Mouse (Mus musculus): ENCODE results near the gene Fry. TPM values are rescaled to one million over a fixed set of nuclear protein-coding genes. Genes with fewer than 3 reads are reported as not detected.

Fry gene
- polyA plus RNA-seq, 1 experiment from 2014 or later: 11.1 TPM

GRCm38 (mm10) chr5:150441690-150442089 is 323.2 kb downstream of the Fry start:
- H3K36me3 ChIP-seq: 0 out of 2 replicates have a peak, but pooled peaks cover 2% of the 10 kb centered on the region
- 35% methylated on average over 7 of the region's 7 CpGs for WGBS
- H3K4me3 ChIP-seq: no peak overlapping the region
- H3K27ac ChIP-seq: no peak overlapping the region
- no peak overlapping the region for H3K9ac ChIP-seq
- H3K27me3 ChIP-seq: 0 out of 2 replicates have a peak, but pooled peaks cover 4% of the 10 kb centered on the region
- no peaks in the 10 kb centered on the region for H3K9me3 ChIP-seq
- no peak for ATAC-seq (ENCODE audit: insufficient number of reproducible peaks, insufficient read depth, low FRiP score, low TSS enrichment, low read depth)
- peaks cover 4% of the 10 kb centered on the region; the same call in 1 of the 2 replicates for H3K4me1 ChIP-seq
- no peak overlapping the region for H3K4me2 ChIP-seq

GRCm38 (mm10) chr5:150451281-150452003 is 333.0 kb downstream of the Fry start:
- no peak overlapping the region for H3K4me3 ChIP-seq
- peaks cover 6% of the 10 kb centered on the region for H3K9me3 ChIP-seq
- ATAC-seq (ENCODE audit: insufficient number of reproducible peaks, insufficient read depth, low FRiP score, low TSS enrichment, low read depth): no peak
- H3K27ac ChIP-seq: no peak overlapping the region
- no peak overlapping the region for H3K9ac ChIP-seq
- H3K4me1 ChIP-seq: no peaks in the 10 kb centered on the region
- H3K36me3 ChIP-seq: peaks cover 36% of the 10 kb centered on the region
- WGBS: 85% methylated on average over 9 of the region's 9 CpGs
- no peak overlapping the region for H3K4me2 ChIP-seq
- no peaks in the 10 kb centered on the region for H3K27me3 ChIP-seq

- 38% methylated on average over 1 of the region's 1 CpGs for WGBS
Measured at GRCm38 (mm10) chr5:150452004-150452626, 333.7 kb downstream of the Fry start.

GRCm38 (mm10) chr5:150452671-150453070 is 334.2 kb downstream of the Fry start:
- no peaks in the 10 kb centered on the region for H3K27me3 ChIP-seq
- no peak overlapping the region for H3K27ac ChIP-seq
- ATAC-seq (ENCODE audit: insufficient number of reproducible peaks, insufficient read depth, low FRiP score, low TSS enrichment, low read depth): no peak
- peaks cover 32% of the 10 kb centered on the region for H3K36me3 ChIP-seq
- H3K9me3 ChIP-seq: peaks cover 6% of the 10 kb centered on the region
- H3K4me3 ChIP-seq: no peak overlapping the region
- no peak overlapping the region for H3K4me2 ChIP-seq
- H3K4me1 ChIP-seq: peaks cover 2% of the 10 kb centered on the region
- H3K9ac ChIP-seq: no peak overlapping the region

More at GRCm38 (mm10) chr5:150452004-150452626, 333.7 kb downstream of the Fry start:
- no peak overlapping the region for H3K4me2 ChIP-seq
- H3K27me3 ChIP-seq: no peaks in the 10 kb centered on the region
- H3K9ac ChIP-seq: no peak overlapping the region
- H3K27ac ChIP-seq: no peak overlapping the region
- H3K4me3 ChIP-seq: no peak overlapping the region
- H3K4me1 ChIP-seq: no peaks in the 10 kb centered on the region
- ATAC-seq (ENCODE audit: insufficient number of reproducible peaks, insufficient read depth, low FRiP score, low TSS enrichment, low read depth): no peak
- H3K9me3 ChIP-seq: peaks cover 6% of the 10 kb centered on the region
- peaks cover 33% of the 10 kb centered on the region for H3K36me3 ChIP-seq

GRCm38 (mm10) chr5:150453490-150453889 is 335.0 kb downstream of the Fry start:
- no peak for ATAC-seq (ENCODE audit: insufficient number of reproducible peaks, insufficient read depth, low FRiP score, low TSS enrichment, low read depth)
- Histone ChIP-seq H3K9ac (no peak overlapping the region), H3K4me2 (no peak overlapping the region), H3K4me3 (no peak overlapping the region), H3K9me3 (peaks cover 6% of the 10 kb centered on the region), H3K27ac (no peak overlapping the region), H3K36me3 (peaks cover 30% of the 10 kb centered on the region), H3K4me1 (peaks cover 10% of the 10 kb centered on the region), H3K27me3 (no peaks in the 10 kb centered on the region)
- 81% methylated on average over 4 of the region's 4 CpGs for WGBS

- Histone ChIP-seq H3K4me2 (peak overlapping the region; percentile 48), H3K4me3 (0 out of 2 replicates have a peak overlapping the region, but pooled peaks have one; percentile 14), H3K9ac (peak overlapping the region; percentile 44; the same call in 1 of the 2 replicates), H3K4me1 (peaks cover 14% of the 10 kb centered on the region), H3K27ac (peak overlapping the region; percentile 69), H3K9me3 (peaks cover 7% of the 10 kb centered on the region), H3K36me3 (peaks cover 31% of the 10 kb centered on the region), H3K27me3 (no peaks in the 10 kb centered on the region)
- ATAC-seq (ENCODE audit: insufficient number of reproducible peaks, insufficient read depth, low FRiP score, low TSS enrichment, low read depth): no peak
- 70% methylated on average over 17 of the region's 17 CpGs for WGBS
Measured at GRCm38 (mm10) chr5:150457165-150457903, 338.9 kb downstream of the Fry start.

- Histone ChIP-seq H3K27ac (peak overlapping the region; percentile 69), H3K9me3 (peaks cover 3% of the 10 kb centered on the region; the same call in 1 of the 2 replicates), H3K4me2 (peak overlapping the region; percentile 48), H3K4me3 (peak overlapping the region; percentile 14; the same call in 1 of the 2 replicates), H3K9ac (peak overlapping the region; percentile 44; the same call in 1 of the 2 replicates), H3K4me1 (peaks cover 14% of the 10 kb centered on the region), H3K36me3 (peaks cover 23% of the 10 kb centered on the region), H3K27me3 (no peaks in the 10 kb centered on the region)
- 0 out of 2 replicates have a peak, but pooled peaks have one; percentile 68 for ATAC-seq (ENCODE audit: insufficient number of reproducible peaks, insufficient read depth, low FRiP score, low TSS enrichment, low read depth)
- WGBS: 25% methylated on average over 17 of the region's 17 CpGs
Measured at GRCm38 (mm10) chr5:150457904-150458739, 339.7 kb downstream of the Fry start.

GRCm38 (mm10) chr5:150459801-150460200 is 341.4 kb downstream of the Fry start:
- H3K9ac ChIP-seq: no peak overlapping the region
- peaks cover 15% of the 10 kb centered on the region for H3K4me1 ChIP-seq
- WGBS: 80% methylated on average over 4 of the region's 4 CpGs
- H3K4me3 ChIP-seq: no peak overlapping the region
- H3K9me3 ChIP-seq: 0 out of 2 replicates have a peak, but pooled peaks cover 3% of the 10 kb centered on the region
- no peak overlapping the region for H3K4me2 ChIP-seq
- no peaks in the 10 kb centered on the region for H3K27me3 ChIP-seq
- no peak overlapping the region for H3K27ac ChIP-seq
- no peak for ATAC-seq (ENCODE audit: insufficient number of reproducible peaks, insufficient read depth, low FRiP score, low TSS enrichment, low read depth)
- H3K36me3 ChIP-seq: peaks cover 9% of the 10 kb centered on the region; the same call in 1 of the 2 replicates

GRCm38 (mm10) chr5:150464721-150465120 is 346.3 kb downstream of the Fry start:
- ATAC-seq (ENCODE audit: insufficient number of reproducible peaks, insufficient read depth, low FRiP score, low TSS enrichment, low read depth): no peak
- WGBS: 65% methylated on average over 3 of the region's 3 CpGs
- peaks cover 14% of the 10 kb centered on the region for H3K4me1 ChIP-seq
- H3K9me3 ChIP-seq: 0 out of 2 replicates have a peak, but pooled peaks cover 2% of the 10 kb centered on the region
- no peak overlapping the region for H3K9ac ChIP-seq
- no peak overlapping the region; the same call in 1 of the 2 replicates for H3K27ac ChIP-seq
- H3K27me3 ChIP-seq: no peaks in the 10 kb centered on the region
- H3K36me3 ChIP-seq: 0 out of 2 replicates have a peak, but pooled peaks cover 4% of the 10 kb centered on the region
- no peak overlapping the region for H3K4me3 ChIP-seq
- no peak overlapping the region for H3K4me2 ChIP-seq

- Histone ChIP-seq H3K27ac (no peak overlapping the region; the same call in 1 of the 2 replicates), H3K9me3 (no peaks in the 10 kb centered on the region), H3K9ac (no peak overlapping the region), H3K4me2 (no peak overlapping the region), H3K4me1 (peaks cover 14% of the 10 kb centered on the region), H3K27me3 (no peaks in the 10 kb centered on the region), H3K4me3 (no peak overlapping the region), H3K36me3 (0 out of 2 replicates have a peak, but pooled peaks cover 4% of the 10 kb centered on the region)
- 74% methylated on average over 6 of the region's 6 CpGs for WGBS
- no peak for ATAC-seq (ENCODE audit: insufficient number of reproducible peaks, insufficient read depth, low FRiP score, low TSS enrichment, low read depth)
Measured at GRCm38 (mm10) chr5:150465218-150465617, 346.8 kb downstream of the Fry start.

All from embryonic facial prominence, embryonic 13.5 days (tissue).